Mouse (Mus musculus) testis, adult 2 months (tissue): Measurements from ENCODE around the gene Ppp1r12c. TPM values are rescaled to one million over a fixed set of nuclear protein-coding genes. Genes with fewer than 3 reads are reported as not detected.

Experiments
- H3K27ac ChIP-seq: fragments of 200-500 bp; 2 replicates; pipeline ENCODE4 v1.5.1; 2012; ENCODE audit warnings: low read depth, low read length; ENCODE audit not compliant: control insufficient read depth, insufficient read depth
- H3K27me3 ChIP-seq: fragments of 200-500 bp; 2 replicates; pipeline ENCODE4 v1.6.1; 2012; ENCODE audit warnings: mild to moderate bottlenecking, low read length, moderate library complexity; ENCODE audit not compliant: control insufficient read depth, insufficient read depth
- H3K36me3 ChIP-seq: fragments of 200-500 bp; 2 replicates; pipeline ENCODE4 v1.6.1; 2012; ENCODE audit warnings: mild to moderate bottlenecking, low read length; ENCODE audit not compliant: control insufficient read depth, insufficient read depth
- H3K4me1 ChIP-seq: fragments of 200-500 bp; 2 replicates; pipeline ENCODE4 v1.6.1; 2012; ENCODE audit warnings: low read length; ENCODE audit not compliant: control insufficient read depth, insufficient read depth
- H3K4me3 ChIP-seq: fragments of 200-500 bp; 2 replicates; pipeline ENCODE4 v1.5.1; 2012; ENCODE audit warnings: low read depth, mild to moderate bottlenecking, low read length, moderate library complexity, mixed read lengths; ENCODE audit not compliant: control insufficient read depth
- CTCF ChIP-seq: fragments of 200-500 bp; IDR thresholded peaks from 2 replicates; pipeline ENCODE4 v1.5.1; 2012; ENCODE audit warnings: low read depth, mild to moderate bottlenecking, inconsistent platforms, low read length, moderate library complexity; ENCODE audit not compliant: control insufficient read depth, insufficient read depth, insufficient replicate concordance
- POLR2A ChIP-seq: fragments of 200-500 bp; IDR thresholded peaks from 2 replicates; pipeline ENCODE4 v1.6.1; 2012; ENCODE audit warnings: low read depth, mild to moderate bottlenecking, inconsistent platforms, low read length, moderate library complexity; ENCODE audit not compliant: control insufficient read depth
- polyA plus RNA-seq: library from polyadenylated mRNA; depleted of rRNA; stranded (reverse); fragments of >200 nt; gene quantifications from 2 replicates; pipeline ENCODE4 v1.2.3, GENCODE M21; 2012

Ppp1r12c gene
- polyA plus RNA-seq, 1 experiment: 51.6 TPM

DNA sequence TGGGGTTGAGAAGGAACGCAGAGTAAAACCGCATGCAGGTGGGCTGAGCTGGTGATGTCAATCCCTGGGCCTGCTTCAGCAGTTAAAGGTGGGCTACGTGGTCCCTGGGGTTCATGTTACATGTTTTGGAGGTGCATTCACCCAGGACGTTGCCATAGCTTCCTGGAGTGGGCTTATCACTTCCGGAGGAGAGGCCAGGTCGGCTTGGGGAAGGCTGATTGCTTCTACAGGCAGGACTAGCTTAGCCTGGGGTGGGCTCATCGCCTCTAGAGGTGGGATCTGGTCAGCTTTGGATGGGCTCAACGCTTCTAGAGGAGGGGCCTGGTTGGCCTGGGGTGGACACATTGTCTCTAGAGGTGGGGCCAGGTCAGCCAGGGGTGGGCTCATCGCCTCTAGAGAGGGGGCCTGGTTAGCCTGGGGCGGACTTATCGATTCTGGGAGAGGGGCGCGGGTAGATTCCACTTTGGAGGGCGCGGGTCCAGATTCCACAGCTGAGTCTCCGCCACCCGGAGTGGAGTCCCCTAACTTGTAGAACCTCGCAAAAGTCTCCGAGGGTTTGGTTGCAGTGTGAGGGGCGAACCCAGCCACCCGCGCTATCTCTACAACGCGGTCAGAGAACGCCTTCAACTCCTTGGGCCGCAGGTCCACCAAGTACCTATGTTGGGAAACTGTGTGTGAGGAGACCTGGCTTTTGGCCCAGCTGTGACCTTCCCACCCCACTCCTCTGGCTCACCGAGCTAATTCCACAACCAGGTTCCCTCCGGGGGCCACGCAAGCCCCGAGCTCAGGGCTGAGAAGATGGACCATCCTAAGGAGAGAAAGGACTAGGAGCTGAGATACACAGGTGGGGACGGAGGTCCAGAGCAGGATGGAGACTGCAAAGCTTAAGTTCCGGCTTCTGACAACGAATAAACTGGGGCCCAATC, 22.0 kb upstream of the Ppp1r12c start:
- H3K27ac ChIP-seq: no peak overlapping the region
- H3K27me3 ChIP-seq: no peaks in the 10 kb centered on the region

DNA sequence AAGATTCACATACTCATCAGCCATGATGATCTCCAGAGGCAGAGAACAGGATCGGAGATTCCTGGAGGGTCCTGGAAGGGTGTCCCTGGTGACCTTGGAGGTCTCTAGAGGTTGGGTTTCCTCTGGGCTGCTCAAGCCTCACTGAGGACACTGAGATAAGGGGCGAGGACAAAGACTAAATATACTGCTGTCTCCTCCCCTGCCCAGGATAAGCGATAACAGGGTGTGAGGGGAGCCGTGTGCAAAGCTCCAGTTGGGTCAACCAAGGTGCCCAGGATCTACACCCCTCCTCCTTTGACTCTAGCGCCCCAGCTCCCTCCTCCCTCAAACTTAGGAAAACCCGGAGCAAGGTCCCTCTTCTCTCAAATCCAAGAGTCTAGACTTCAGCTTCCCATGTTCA, 20.8 kb upstream of the Ppp1r12c start:
- TF ChIP-seq CTCF (no peak), POLR2A (no peak)
- Histone ChIP-seq H3K4me3 (peak overlapping the region; percentile 51), H3K27me3 (no peaks in the 10 kb centered on the region), H3K4me1 (peaks cover 30% of the 10 kb centered on the region), H3K36me3 (no peaks in the 10 kb centered on the region), H3K27ac (no peak overlapping the region)

More for the DNA sequence above, 22.0 kb upstream of the Ppp1r12c start:
- H3K4me1 ChIP-seq: peaks cover 30% of the 10 kb centered on the region
- TF ChIP-seq POLR2A (no peak), CTCF (no peak)
- H3K36me3 ChIP-seq: no peaks in the 10 kb centered on the region
- H3K4me3 ChIP-seq: peak overlapping the region; percentile 51

DNA sequence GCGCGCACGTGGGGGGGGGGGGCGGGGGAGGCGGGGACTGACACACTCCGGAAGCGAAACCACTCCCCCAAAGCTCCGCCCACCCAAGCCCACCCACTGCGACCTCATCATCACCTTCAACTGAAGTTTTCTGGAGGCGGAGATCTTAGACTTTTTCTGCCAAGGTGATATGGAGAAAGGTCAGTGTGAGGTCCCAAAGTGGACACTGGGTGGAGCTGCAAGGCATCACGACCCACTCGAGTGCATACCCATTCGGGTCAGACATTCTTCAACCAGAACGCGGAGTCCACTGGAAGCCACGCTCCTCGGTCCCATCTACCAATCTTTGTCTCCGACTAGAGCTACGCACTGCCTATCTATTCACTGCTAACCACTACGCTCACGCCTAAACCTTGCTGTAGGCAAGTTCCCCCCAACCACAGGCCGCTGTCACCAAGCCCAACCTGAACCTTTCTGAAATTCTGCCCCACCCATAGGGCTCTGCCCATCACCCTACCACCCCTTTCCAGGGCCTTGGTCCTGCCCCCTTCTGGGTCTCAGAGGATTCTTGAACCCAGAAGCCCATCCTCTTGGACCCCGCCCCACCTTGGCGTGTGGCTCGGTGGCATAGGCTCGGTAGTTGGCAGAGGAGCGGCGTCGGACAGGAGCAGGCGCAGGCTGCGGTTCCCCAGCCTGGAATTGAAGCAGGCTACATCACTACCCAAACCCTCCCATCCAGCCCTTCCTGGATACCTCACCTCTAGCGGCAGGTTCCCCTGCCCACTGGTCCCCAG, 19.9 kb upstream of the Ppp1r12c start:
- TF ChIP-seq POLR2A (no peak), CTCF (no peak)
- no peaks in the 10 kb centered on the region for H3K27me3 ChIP-seq
- no peaks in the 10 kb centered on the region for H3K36me3 ChIP-seq
- H3K27ac ChIP-seq: peak overlapping the region; percentile 26; the same call in 1 of the 2 replicates
- peak overlapping the region; percentile 51 for H3K4me3 ChIP-seq
- H3K4me1 ChIP-seq: peaks cover 29% of the 10 kb centered on the region

DNA sequence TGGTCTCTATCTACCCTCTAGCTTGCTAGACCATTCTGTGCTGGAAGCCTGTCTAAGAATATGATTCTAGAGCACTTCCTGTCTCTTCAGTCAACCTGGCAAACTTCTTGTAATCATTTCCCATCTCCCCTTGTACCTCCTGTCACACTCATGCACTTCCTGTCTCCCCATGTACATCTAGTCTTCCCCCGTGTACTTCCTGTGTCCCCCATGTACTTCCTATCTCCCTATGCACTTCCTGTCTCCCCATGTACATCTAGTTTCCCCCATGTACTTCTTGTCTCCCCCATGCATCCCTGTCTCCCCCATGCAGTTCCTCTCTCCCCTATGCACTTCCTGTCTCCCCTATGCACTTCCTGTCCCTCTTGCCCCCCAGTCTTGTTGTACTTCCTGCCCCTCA, 17.0 kb upstream of the Ppp1r12c start:
- Histone ChIP-seq H3K27ac (no peak overlapping the region), H3K4me1 (peaks cover 32% of the 10 kb centered on the region), H3K4me3 (no peak overlapping the region), H3K36me3 (no peaks in the 10 kb centered on the region), H3K27me3 (no peaks in the 10 kb centered on the region)
- no peak for TF ChIP-seq POLR2A
- no peak for TF ChIP-seq CTCF

DNA sequence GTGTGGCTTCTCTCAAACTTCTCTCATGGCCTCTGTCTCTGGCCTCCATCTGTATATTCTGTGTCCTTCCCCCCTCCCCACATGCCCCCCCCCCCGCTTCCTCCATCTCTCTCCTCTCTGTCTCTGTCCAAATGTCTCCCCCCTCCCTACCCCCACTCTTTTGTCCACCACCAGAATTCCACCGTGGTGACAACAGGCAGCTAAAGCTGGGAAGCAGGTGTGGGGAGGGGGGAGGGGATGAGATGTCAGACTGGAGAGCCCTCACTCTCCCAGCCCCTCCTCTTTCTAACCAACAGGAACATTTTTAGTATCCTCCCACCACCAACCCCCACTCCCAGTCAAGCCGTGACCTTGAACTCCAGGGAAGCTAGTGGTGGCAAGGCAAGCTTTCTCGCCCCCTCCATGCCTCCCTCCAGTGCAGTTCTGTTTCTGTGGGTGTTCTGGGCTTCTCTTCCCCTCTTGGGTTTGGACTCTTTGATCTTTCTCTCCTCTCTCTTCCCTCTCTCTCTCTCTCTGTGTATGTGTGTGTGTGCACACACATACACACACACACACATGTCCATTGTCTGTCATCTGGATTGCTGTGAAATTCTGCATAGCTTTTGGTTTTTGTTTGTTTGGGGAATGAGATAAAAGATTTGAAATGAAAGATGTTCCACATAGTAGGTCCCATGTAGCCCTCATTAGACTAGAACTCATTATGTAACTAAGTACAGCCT, 15.0 kb upstream of the Ppp1r12c start, which contains the start of gene Tnnt1:
Gene Tnnt1 (minus strand): TSS at position 51 of the 719 bp plus-strand sequence.
- Histone ChIP-seq H3K4me3 (no peak within 1 kb of the TSS), H3K27me3 (no peaks in the 10 kb centered on the region), H3K27ac (peak within 1 kb of the TSS; percentile 21; the same call in 1 of the 2 replicates), H3K4me1 (peaks cover 20% of the 10 kb centered on the region), H3K36me3 (no peaks in the 10 kb centered on the region)
- no peak for TF ChIP-seq CTCF

DNA sequence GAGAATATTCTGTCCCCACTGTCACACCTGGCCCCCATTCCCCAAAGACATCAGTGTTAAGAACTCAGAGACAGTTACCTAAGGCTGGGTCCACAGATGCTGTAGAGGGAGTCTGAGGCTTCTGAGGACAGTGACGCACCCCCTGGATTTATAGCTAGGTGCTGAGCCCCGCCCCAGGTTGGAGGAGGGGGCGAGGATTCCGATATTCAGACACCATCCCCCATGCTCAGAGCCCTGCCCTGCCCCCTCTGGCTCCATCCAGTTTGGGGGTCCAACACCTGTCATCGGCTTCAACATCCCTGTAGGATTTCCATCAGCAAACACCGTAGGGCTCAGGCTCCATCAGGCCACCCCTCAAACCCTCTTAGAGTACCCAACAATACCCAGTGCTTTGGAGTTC, 14.4 kb upstream of the Ppp1r12c start:
- no peaks in the 10 kb centered on the region for H3K27me3 ChIP-seq
- TF ChIP-seq POLR2A (no peak), CTCF (no peak)
- H3K4me3 ChIP-seq: no peak overlapping the region
- no peaks in the 10 kb centered on the region for H3K36me3 ChIP-seq
- H3K4me1 ChIP-seq: peaks cover 18% of the 10 kb centered on the region
- no peak overlapping the region for H3K27ac ChIP-seq
